Mouse (Mus musculus) gastrocnemius, adult 2 months (tissue): ENCODE data around the gene Slitrk3. TPM values are rescaled to one million over a fixed set of nuclear protein-coding genes. Genes with fewer than 3 reads are reported as not detected.

ENCODE experiments used
- DNase-seq: peaks from one replicate; pipeline ENCODE4 v3.0.0; 2022
- H3K27ac ChIP-seq: fragments of 200-600 bp; 2 replicates; pipeline ENCODE4 v1.8.1; 2022; ENCODE audit warnings: mild to moderate bottlenecking
- H3K4me3 ChIP-seq: fragments of 200-600 bp; 2 replicates; pipeline ENCODE4 v1.8.1; 2022; ENCODE audit warnings: mild to moderate bottlenecking, moderate library complexity
- CTCF ChIP-seq: fragments of 200-600 bp; IDR thresholded peaks from 2 replicates; pipeline ENCODE4 v1.8.1; 2022; ENCODE audit warnings: antibody characterized with exemption, mild to moderate bottlenecking, moderate library complexity
- intact Hi-C: fragments of 180-260 bp; cut with DNase I; formaldehyde crosslinking; loops from one replicate; pipeline ENCODE4 v1.15.1; 2025
- total RNA-seq, 2 experiments: library from RNA; stranded (reverse); gene quantifications; 2 replicates each; pipeline ENCODE4 v1.2.3; 2021

Gene Slitrk3
- total RNA-seq, 2 experiments from 2014 or later = not detected

GRCm38 (mm10) chr3:73002933-73003696 is 54.5 kb downstream of the Slitrk3 start:
- DNase-seq = no peak
- Histone ChIP-seq H3K27ac (no peak overlapping the region), H3K4me3 (no peak overlapping the region)
- intact Hi-C loops = no loop called here
- TF ChIP-seq CTCF = no peak

- no peak overlapping the region for H3K4me3 ChIP-seq
- H3K27ac ChIP-seq = no peak overlapping the region
- no peak for DNase-seq
- intact Hi-C loops = no loop called here
- TF ChIP-seq CTCF = no peak
These were observed 60.1 kb downstream of the Slitrk3 start for GRCm38 (mm10) chr3:72997517-72997916.

Other genes starting within 250 kb of the Slitrk3 start
- not detected for gene Sis, start 89.9 kb downstream of the Slitrk3 start, total RNA-seq